Comparison of ENCODE assay signal across 8 mouse cellular contexts in genomic region chr13:107461048-107461912, GRCm38 (mm10).
DNase-seq lines count a peak whose midpoint lies in the region; ATAC-seq and TF ChIP-seq lines count a peak whose summit lies in the region.

No protein-coding gene starts in this region.

- H3K27ac ChIP-seq in hindbrain, postnatal 0 days, result no peak overlapping the region

- in situ Hi-C loops in Patski (cut with MboI; ENCODE audit: low pct_unique_long_range_greater_than_20kb), result loop anchor here (5.0 to 25.0 kb wide), 3 partner anchors 226 to 684 kb away; no protein-coding TSS in a partner anchor

- no peaks in the 10 kb centered on the region; the same call in 1 of the 2 replicates for H3K4me1 ChIP-seq in hindbrain, postnatal 0 days (ENCODE audit: insufficient read depth, low read length)

- no peaks in the 10 kb centered on the region for H3K27me3 ChIP-seq in Patski
- no peaks in the 10 kb centered on the region for H3K27me3 ChIP-seq in hindbrain, postnatal 0 days (ENCODE audit: insufficient read depth, low read length)

- POLR2A ChIA-PET in Patski (lab: Charles Lee), result interaction anchor here (0.7 to 0.8 kb wide), 2 partner anchors 434 to 479 kb away, joined by 3 read pairs; no protein-coding TSS in a partner anchor

- CTCF ChIA-PET in Patski (lab: Charles Lee), result interaction anchor here (0.8 to 1.4 kb wide), 9 partner anchors 8 to 583 kb away, joined by 3 to 5 read pairs (median 3); partner anchors contain the start of gene Smim15

- no peak overlapping the region for H3K9ac ChIP-seq in hindbrain, postnatal 0 days (replicated peaks; ENCODE audit: low read length)

- TF ChIP-seq CTCF in Patski (IDR thresholded peaks at IDR 0.05), result peak; percentile 74
- peak; percentile 84 for TF ChIP-seq CTCF in hindbrain, postnatal 0 days (IDR thresholded peaks at IDR 0.05; ENCODE audit: low read depth)

- 16% methylated on average over 16 of the region's 16 CpGs for WGBS in hindbrain, postnatal 0 days

- ATAC-seq in Patski, result peak; percentile 85
- peak; percentile 91 for ATAC-seq in hindbrain, postnatal 0 days

- no peaks in the 10 kb centered on the region for H3K36me3 ChIP-seq in hindbrain, postnatal 0 days (ENCODE audit: insufficient read depth, low read length)

- H3K4me3 ChIP-seq in hindbrain, postnatal 0 days (ENCODE audit: low read length), result no peak overlapping the region

- peak overlapping the region; percentile 38; the same call in 1 of the 2 replicates for H3K4me2 ChIP-seq in hindbrain, postnatal 0 days (ENCODE audit: low read depth, low read length)

- DNase-seq in Patski (ENCODE audit: low read depth, low spot score), result peak; percentile 43
- DNase-seq in cerebellum, adult 9-11 months, result peak; percentile 55
- DNase-seq in frontal cortex, postnatal 25 days (ENCODE audit: low spot score in 2 of 2), result peak; percentile 54 to 61
- DNase-seq in hindbrain, postnatal 0 days (ENCODE audit: low spot score), result peak; percentile 91
- DNase-seq in layer of hippocampus, postnatal 36 days, result peak; percentile 50 to 59
- DNase-seq in lung, postnatal 25 days (ENCODE audit: low spot score), result peak; percentile 73
- peak; percentile 77 to 80 for DNase-seq in right cerebral cortex, adult 2 months (ENCODE audit: low spot score in 2 of 2)
- DNase-seq in spleen, adult 12 weeks (ENCODE audit: low spot score), result no peak

- no peaks in the 10 kb centered on the region for H3K9me3 ChIP-seq in hindbrain, postnatal 0 days (ENCODE audit: low read length)
